In the genomic region with DNA sequence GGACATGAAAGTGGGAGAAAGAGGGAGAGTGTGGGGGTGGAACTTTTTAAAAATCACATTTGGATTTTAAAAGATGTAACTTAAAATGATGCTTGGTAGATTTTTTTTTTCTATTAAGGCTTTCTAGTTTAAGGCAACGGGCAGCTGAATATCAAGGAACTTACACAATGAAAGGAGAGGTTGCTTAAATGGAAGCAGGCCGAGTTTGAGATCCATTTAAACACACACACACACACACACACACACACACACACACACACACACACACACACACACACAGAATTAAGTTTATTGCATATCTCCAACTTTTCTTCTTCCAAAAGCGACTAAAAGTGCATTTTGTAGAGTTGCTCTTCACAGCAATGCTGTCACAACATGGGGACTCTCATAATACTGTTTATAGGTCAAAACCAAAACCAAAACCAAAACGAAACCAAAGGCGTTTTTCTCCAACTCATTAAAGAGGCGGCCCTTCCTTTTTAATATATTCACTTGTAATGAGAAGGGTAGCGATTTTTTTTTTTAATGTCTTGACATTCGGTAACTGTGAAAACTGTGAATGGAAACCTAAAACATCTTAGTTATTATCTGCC, we compare ENCODE assay signal across 8 mouse cellular contexts. TPM values are rescaled to one million over a fixed set of nuclear protein-coding genes. Genes with fewer than 3 reads are reported as not detected.
DNase-seq lines count a peak whose midpoint lies in the region; ATAC-seq and TF ChIP-seq lines count a peak whose summit lies in the region.

No protein-coding gene starts in this region.

- peak overlapping the region; percentile 99; the same call in 1 of the 2 replicates for H3K27ac ChIP-seq in heart, embryonic 10.5 days
- H3K27ac ChIP-seq in forebrain, embryonic 11.5 days (ENCODE audit: low read depth, low read length): no peak overlapping the region
- no peak overlapping the region for H3K27ac ChIP-seq in liver, embryonic 14.5 days

- peak overlapping the region; percentile 87 for H3K4me3 ChIP-seq in heart, embryonic 10.5 days
- peak overlapping the region; percentile 71 for H3K4me3 ChIP-seq in forebrain, embryonic 11.5 days (ENCODE audit: low read depth, low read length)
- H3K4me3 ChIP-seq in liver, embryonic 14.5 days (ENCODE audit: insufficient read depth in 1 of 2, low read depth in 2 of 2, low read length in 2 of 2): peak overlapping the region; percentile 56

- H3K4me2 ChIP-seq in forebrain, embryonic 11.5 days (ENCODE audit: low read depth, low read length, severe bottlenecking): peak overlapping the region; percentile 100
- peak overlapping the region; percentile 74 for H3K4me2 ChIP-seq in liver, embryonic 14.5 days (ENCODE audit: low read depth)

- no peak for TF ChIP-seq CTCF in liver, embryonic 14.5 days (IDR thresholded peaks at IDR 0.05; ENCODE audit: low read depth)

- WGBS in heart, embryonic 10.5 days: 13% methylated on average over 8 of the region's 8 CpGs
- WGBS in forebrain, embryonic 11.5 days: 6% methylated on average over 8 of the region's 8 CpGs
- WGBS in liver, embryonic 14.5 days (ENCODE audit: insufficient replicate concordance): 9% methylated on average over 8 of the region's 8 CpGs

- DNase-seq in heart, embryonic 10.5 days (ENCODE audit: low spot score): no peak
- no peak for DNase-seq in heart, adult 8-10 months (ENCODE audit: low spot score)
- peak; percentile 79 for DNase-seq in 416B (ENCODE audit: low read depth)
- no peak for DNase-seq in forebrain, embryonic 11.5 days (ENCODE audit: low spot score)
- DNase-seq in liver, embryonic 14.5 days (ENCODE audit: low read depth in 3 of 3, low spot score in 3 of 3): no peak
- DNase-seq in left cerebral cortex, adult 9 months (ENCODE audit: low spot score in 2 of 2): no peak
- DNase-seq in adrenal gland, adult 8-10 months: no peak

- H3K4me1 ChIP-seq in heart, embryonic 10.5 days: 0 out of 2 replicates have a peak, but pooled peaks cover 5% of the 10 kb centered on the region
- H3K4me1 ChIP-seq in forebrain, embryonic 11.5 days (replicated peaks; ENCODE audit: control insufficient read depth, insufficient read depth, low read length): no peaks in the 10 kb centered on the region
- H3K4me1 ChIP-seq in liver, embryonic 14.5 days (replicated peaks; ENCODE audit: control insufficient read depth in 2 of 2, insufficient read depth in 2 of 2, low read length in 1 of 2): no peaks in the 10 kb centered on the region

- 0 out of 2 replicates have a peak, but pooled peaks cover 10% of the 10 kb centered on the region for H3K27me3 ChIP-seq in heart, embryonic 10.5 days (ENCODE audit: insufficient read depth, poor library complexity, severe bottlenecking)
- no peaks in the 10 kb centered on the region for H3K27me3 ChIP-seq in forebrain, embryonic 11.5 days (ENCODE audit: control insufficient read depth, insufficient read depth, low read length)
- H3K27me3 ChIP-seq in liver, embryonic 14.5 days (ENCODE audit: control insufficient read depth, insufficient read depth, low read length): peaks cover 65% of the 10 kb centered on the region

- no peak for TF ChIP-seq EP300 in liver, embryonic 14.5 days (IDR thresholded peaks at IDR 0.05; ENCODE audit: low read depth)

- no peaks in the 10 kb centered on the region for H3K36me3 ChIP-seq in heart, embryonic 10.5 days
- no peaks in the 10 kb centered on the region for H3K36me3 ChIP-seq in forebrain, embryonic 11.5 days (ENCODE audit: control insufficient read depth, insufficient read depth, low read length)
- H3K36me3 ChIP-seq in liver, embryonic 14.5 days (replicated peaks; ENCODE audit: control insufficient read depth, insufficient read depth, low read depth): no peaks in the 10 kb centered on the region

- no peak for ATAC-seq in forebrain, embryonic 11.5 days (replicated peaks; ENCODE audit: low FRiP score)
- ATAC-seq in liver, embryonic 14.5 days (ENCODE audit: insufficient read depth): no peak
- ATAC-seq in activated CD4-positive, CD25-positive, alpha-beta regulatory T cell, adult 4 months: no peak

- H3K9me3 ChIP-seq in heart, embryonic 10.5 days: no peaks in the 10 kb centered on the region
- no peaks in the 10 kb centered on the region for H3K9me3 ChIP-seq in forebrain, embryonic 11.5 days (ENCODE audit: control insufficient read depth, low read length)
- no peaks in the 10 kb centered on the region for H3K9me3 ChIP-seq in liver, embryonic 14.5 days (ENCODE audit: control insufficient read depth, low read length)

- H3K9ac ChIP-seq in forebrain, embryonic 11.5 days (ENCODE audit: low read length): no peak overlapping the region; the same call in 1 of the 2 replicates
- no peak overlapping the region for H3K9ac ChIP-seq in liver, embryonic 14.5 days (replicated peaks)

RNA-seq across cellular contexts. Expression of a gene that starts 1.9 kb away (rescaled TPM):
- 3.4 and 4.1 TPM in 2 replicates for polyA plus RNA-seq in heart, embryonic 10.5 days (2016; fragmentation: Nextera tagmentation; extraction: Ambion mirVana)
- 10 to 100 TPM; 20.4 to 25.8 (median 22.1) TPM for total RNA-seq in heart, adult 8-10 months (2022)
- polyA plus RNA-seq in forebrain, embryonic 11.5 days (2014; fragmentation: Nextera tagmentation; extraction: Ambion mirVana): 3.6 and 4.7 TPM in 2 replicates
- 0.25 and 0.33 TPM in 2 replicates for polyA plus RNA-seq in liver, embryonic 14.5 days (2012; rRNA removed)
- 0.32 and 0.48 TPM in 2 replicates for polyA plus RNA-seq in liver, embryonic 14.5 days (2014; fragmentation: Nextera tagmentation; extraction: Ambion mirVana)
- 10 to 100 TPM; 21.7 to 27.0 TPM for polyA plus RNA-seq in activated CD4-positive, CD25-positive, alpha-beta regulatory T cell, adult 4 months (2017; shearing (Covaris generic))
- total RNA-seq in adrenal gland, adult 8-10 months (2022): 10 to 100 TPM; 27.5 to 43.1 (median 38.7) TPM
